Mouse (Mus musculus) thymus, adult 2 months (tissue): Measurements from ENCODE around the gene Rad51d.

Experiments used
- CTCF ChIP-seq: fragments of 200-500 bp; IDR thresholded peaks from 2 replicates; pipeline ENCODE4 v1.5.1; 2012; ENCODE audit warnings: mild to moderate bottlenecking, control low read depth, low read length, moderate library complexity, borderline replicate concordance; ENCODE audit not compliant: control insufficient read depth, poor library complexity, insufficient read depth; ENCODE audit errors: extremely low read depth
- POLR2A ChIP-seq: fragments of 200-500 bp; IDR thresholded peaks from 2 replicates; pipeline ENCODE4 v1.6.1; 2012; ENCODE audit warnings: mild to moderate bottlenecking, low read length, control low read depth, moderate library complexity; ENCODE audit not compliant: control insufficient read depth, poor library complexity, insufficient read depth; ENCODE audit errors: extremely low read depth

- TF ChIP-seq CTCF = no peak
- TF ChIP-seq POLR2A = no peak
These were observed 51.9 kb downstream of the Rad51d start for GRCm38 (mm10) chr11:82838511-82838910.
